Mouse (Mus musculus) forebrain, embryonic 13.5 days (tissue): ENCODE data around the gene Gpc6. TPM values are rescaled to one million over a fixed set of nuclear protein-coding genes. Genes with fewer than 3 reads are reported as not detected.

Source experiments
- ATAC-seq: fragments of 200-750 bp; cut with Nextera tagmentation; 2 replicates; pipeline ENCODE4 v1.8.0; 2017
- H3K27ac ChIP-seq: fragments of 300-500 bp; sonication (generic); 2 replicates; pipeline ENCODE4 v1.5.1; 2015; ENCODE audit warnings: inconsistent platforms, mild to moderate bottlenecking, moderate library complexity
- H3K27me3 ChIP-seq: fragments of 300-500 bp; sonication (generic); 2 replicates; pipeline ENCODE4 v1.6.1; 2015; ENCODE audit warnings: mild to moderate bottlenecking, inconsistent platforms
- H3K36me3 ChIP-seq: fragments of 300-500 bp; sonication (generic); 2 replicates; pipeline ENCODE4 v1.6.1; 2015; ENCODE audit warnings: mild to moderate bottlenecking, inconsistent platforms; ENCODE audit not compliant: poor library complexity, severe bottlenecking
- H3K4me1 ChIP-seq: fragments of 300-500 bp; sonication (generic); 2 replicates; pipeline ENCODE4 v1.6.1; 2015; ENCODE audit warnings: inconsistent platforms
- H3K4me2 ChIP-seq: fragments of 300-500 bp; sonication (generic); 2 replicates; pipeline ENCODE4 v1.6.1; 2015; ENCODE audit warnings: inconsistent platforms, mild to moderate bottlenecking, moderate library complexity
- H3K4me3 ChIP-seq: fragments of 300-500 bp; sonication (generic); 2 replicates; pipeline ENCODE4 v1.5.1; 2015; ENCODE audit warnings: mild to moderate bottlenecking, inconsistent platforms
- H3K9ac ChIP-seq: fragments of 300-500 bp; sonication (generic); 2 replicates; pipeline ENCODE4 v1.6.1; 2015; ENCODE audit warnings: mild to moderate bottlenecking, inconsistent platforms
- H3K9me3 ChIP-seq: fragments of 300-500 bp; sonication (generic); replicated peaks from 2 replicates; pipeline ENCODE4 v1.6.1; 2016; ENCODE audit warnings: inconsistent platforms
- WGBS: fragments of 180-500 bp; shearing (Covaris S2); methylation state at CpG from one replicate; pipeline ENCODE4 v1.1.7; 2015; 5-methylcytosine and 5-hydroxymethylcytosine counted together
- microRNA-seq: library from miRNA; unstranded; fragments of <30 nt; microRNA quantifications from one replicate; pipeline ENCODE4, GENCODE M21; 2016
- polyA plus RNA-seq: library from polyadenylated mRNA; unstranded; fragments of >200 nt; fragmentation: Nextera tagmentation; extraction: Ambion mirVana; gene quantifications from 2 replicates; pipeline ENCODE4 v1.2.1, GENCODE M21; 2015

Gpc6 gene
- polyA plus RNA-seq, 1 experiment from 2014 or later, result 20.0 TPM

DNA sequence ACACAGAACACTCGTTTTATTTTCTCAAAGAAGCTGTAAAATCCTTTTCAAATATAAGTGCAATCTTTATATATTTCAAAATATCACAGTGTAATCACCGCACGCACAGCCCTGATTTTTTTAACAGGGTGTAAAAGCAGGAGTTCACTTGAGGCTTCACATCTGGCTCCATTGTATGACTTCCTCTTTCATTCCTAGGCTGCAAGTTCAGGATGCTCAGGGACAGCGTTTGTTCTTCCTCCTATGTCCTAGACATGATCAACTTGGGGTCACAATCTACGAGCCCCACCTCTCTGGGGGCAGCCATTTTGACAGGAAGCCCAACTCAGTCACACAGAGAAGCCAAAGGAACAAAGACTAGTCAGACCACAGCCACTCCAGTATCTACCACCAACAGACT, 1094.2 kb downstream of the Gpc6 start:
- H3K36me3 ChIP-seq, result no peaks in the 10 kb centered on the region
- H3K9ac ChIP-seq, result no peak overlapping the region
- no peak for ATAC-seq
- no peaks in the 10 kb centered on the region for H3K9me3 ChIP-seq
- H3K27ac ChIP-seq, result no peak overlapping the region
- no peaks in the 10 kb centered on the region for H3K27me3 ChIP-seq
- no peak overlapping the region for H3K4me3 ChIP-seq
- 90% methylated on average over 5 of the region's 5 CpGs for WGBS
- no peaks in the 10 kb centered on the region for H3K4me1 ChIP-seq
- H3K4me2 ChIP-seq, result no peak overlapping the region

DNA sequence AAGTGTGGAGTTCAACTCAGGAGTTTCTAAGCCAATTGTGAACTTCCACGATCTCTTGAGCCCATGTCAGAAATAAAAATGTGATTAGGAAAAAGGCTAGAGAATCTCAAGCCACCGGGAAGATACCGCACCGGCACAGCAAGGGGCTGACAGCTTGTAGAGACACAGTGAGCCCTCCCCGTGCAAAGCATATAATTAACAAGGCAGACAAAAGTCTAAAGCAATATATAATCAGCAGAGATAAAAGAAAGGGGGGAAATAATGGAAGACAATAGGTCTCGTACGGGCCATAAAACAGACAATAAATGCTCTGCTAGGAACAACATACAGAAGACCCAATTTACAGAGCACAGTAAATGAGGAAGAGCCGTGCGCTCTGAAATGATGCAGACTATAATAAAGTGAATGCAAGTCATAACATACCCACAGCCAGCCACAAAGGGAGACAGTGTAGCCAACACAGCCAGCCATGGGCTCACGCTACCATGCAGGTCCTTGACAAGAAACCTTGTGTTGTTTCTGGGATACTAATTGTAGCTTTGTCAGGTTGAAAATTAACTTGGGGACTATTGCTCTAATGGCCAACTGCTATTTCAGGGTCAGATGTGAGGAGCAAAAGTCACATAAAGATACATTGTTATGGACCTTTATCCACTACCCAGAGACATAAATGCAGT, 1096.9 kb downstream of the Gpc6 start:
- H3K4me3 ChIP-seq, result no peak overlapping the region
- WGBS, result 45% methylated on average over 10 of the region's 10 CpGs
- H3K27ac ChIP-seq, result no peak overlapping the region
- H3K27me3 ChIP-seq, result no peaks in the 10 kb centered on the region
- H3K4me1 ChIP-seq, result no peaks in the 10 kb centered on the region
- H3K9ac ChIP-seq, result no peak overlapping the region
- H3K4me2 ChIP-seq, result no peak overlapping the region
- ATAC-seq, result no peak
- H3K9me3 ChIP-seq, result no peaks in the 10 kb centered on the region
- no peaks in the 10 kb centered on the region for H3K36me3 ChIP-seq

Small RNA genes lying within 50 kb of the gene (microRNA-seq; reads per million reads assigned to microRNA genes)
- gene Mir6239, result not detected
